Mouse (Mus musculus) CH12.LX (cell line): ENCODE data around the gene Dmbx1.

Experiments used
- BHLHE40 ChIP-seq: IDR thresholded peaks from 2 replicates; pipeline ENCODE4 v1.6.1; 2011; ENCODE audit warnings: mild to moderate bottlenecking, low read depth, low read length, improper control_type of control experiment
- CHD2 ChIP-seq: IDR thresholded peaks from 2 replicates; pipeline ENCODE4 v1.6.1; 2011; ENCODE audit warnings: low read length, improper control_type of control experiment
- CTCF ChIP-seq, 2 experiments: IDR thresholded peaks in 1 of 2; conservative IDR thresholded peaks in 1 of 2; 2 replicates each; pipeline ENCODE4 v1.5.1; 2011 to 2012; ENCODE audit warnings: low read depth in 2 of 2, low read length in 2 of 2, improper control_type of control experiment in 1 of 2, inconsistent platforms in 1 of 2, mild to moderate bottlenecking in 1 of 2, moderate library complexity in 1 of 2
- ELF1 ChIP-seq: IDR thresholded peaks from 2 replicates; pipeline ENCODE4 v1.6.1; 2014; ENCODE audit warnings: low read depth, mild to moderate bottlenecking, inconsistent platforms, low read length, improper control_type of control experiment
- NRF1 ChIP-seq: IDR thresholded peaks from 2 replicates; pipeline ENCODE4 v1.6.1; 2014; ENCODE audit warnings: low read depth, mild to moderate bottlenecking, inconsistent platforms, low read length, improper control_type of control experiment, moderate library complexity
- POLR2A ChIP-seq: IDR thresholded peaks from 2 replicates; pipeline ENCODE4 v1.6.1; 2011; ENCODE audit warnings: low read depth, mild to moderate bottlenecking, improper control_type of control experiment, low read length
- ZC3H11A ChIP-seq: IDR thresholded peaks from 2 replicates; pipeline ENCODE4 v1.6.1; 2012; ENCODE audit warnings: low read depth, mild to moderate bottlenecking, inconsistent platforms, low read length, improper control_type of control experiment
- ZKSCAN1 ChIP-seq: IDR thresholded peaks from 2 replicates; pipeline ENCODE4 v1.6.1; 2012; ENCODE audit warnings: low read depth, inconsistent platforms, low read length, improper control_type of control experiment, borderline replicate concordance

- TF ChIP-seq CTCF (conservative IDR thresholded peaks at IDR 0.05 in 1 of 2, IDR thresholded peaks at IDR 0.05 in 1 of 2; ENCODE audit: low read depth in 2 of 2, low read length in 2 of 2) (no peak), ELF1 (no peak), ZC3H11A (no peak), BHLHE40 (no peak), CHD2 (no peak), ZKSCAN1 (no peak), POLR2A (no peak), NRF1 (no peak)
These were observed 49.2 kb downstream of the Dmbx1 start, which contains the start of gene 6430628N08Rik for GRCm38 (mm10) chr4:115890553-115890952.
